Mouse (Mus musculus) megakaryocyte, embryonic 14.5 days (primary cell): Measurements from ENCODE around the gene Krtdap.

Experiments
- FLI1 ChIP-seq: IDR thresholded peaks from 2 replicates; pipeline ENCODE4 v1.6.1; 2012; ENCODE audit warnings: low read length, inconsistent platforms, mixed read lengths
- GATA1 ChIP-seq: IDR thresholded peaks from 3 replicates; pipeline ENCODE4 v1.6.1; 2012; ENCODE audit warnings: mixed read lengths, low read length, inconsistent platforms, borderline replicate concordance

DNA sequence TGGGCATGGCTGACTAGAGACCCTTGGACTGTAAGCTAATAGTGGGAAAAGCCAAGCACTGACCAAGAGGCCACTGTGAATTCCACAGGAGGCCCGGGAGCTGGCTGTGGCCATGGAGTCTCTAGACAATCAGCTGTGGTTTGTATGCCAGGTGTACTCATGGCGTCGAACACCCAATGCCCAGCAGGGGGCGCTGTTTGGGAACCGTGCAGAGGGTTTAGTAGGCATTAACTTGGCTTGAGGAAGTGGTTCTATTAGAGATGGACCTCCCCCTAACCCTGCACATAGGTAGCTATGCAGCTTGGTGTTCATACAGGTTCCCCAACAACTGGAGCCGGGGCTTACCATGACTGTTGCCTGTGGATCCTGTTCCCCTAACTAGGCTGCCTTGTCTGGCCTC is 18.2 kb downstream of the Krtdap start:
- TF ChIP-seq GATA1 = no peak
- no peak for TF ChIP-seq FLI1
